Mouse (Mus musculus) liver, embryonic 14.5 days (tissue): ENCODE measurements at regions not wholly inside any gene's neighbourhood (a gene's known extent, or its start where the extent isn't known, plus 50 kb on each side); places are given as distances from the start of the nearest gene placed in this dataset.

Experiments
- ATAC-seq: fragments of 200-750 bp; cut with Nextera tagmentation; 2 replicates; pipeline ENCODE4 v1.8.0; 2017; ENCODE audit warnings: moderate number of reproducible peaks, mild to moderate bottlenecking, moderate library complexity; ENCODE audit not compliant: insufficient read depth
- DNase-seq, 3 experiments: peaks; one replicate each; pipeline ENCODE4 v3.0.0-alpha.2; 2012 to 2013; ENCODE audit warnings: low read depth in 3 of 3, low spot score in 3 of 3
- H3K27ac ChIP-seq: fragments of 300-500 bp; sonication (generic); 2 replicates; pipeline ENCODE4 v1.5.1; 2014; ENCODE audit warnings: moderate library complexity, mild to moderate bottlenecking, control low read depth, inconsistent platforms
- H3K27me3 ChIP-seq: fragments of 300-500 bp; sonication (generic); 2 replicates; pipeline ENCODE4 v1.6.1; 2014; ENCODE audit warnings: mild to moderate bottlenecking, low read length, moderate library complexity; ENCODE audit not compliant: control insufficient read depth, insufficient read depth
- H3K36me3 ChIP-seq: fragments of 300-500 bp; sonication (generic); replicated peaks from 2 replicates; pipeline ENCODE4 v1.6.1; 2014; ENCODE audit warnings: low read depth; ENCODE audit not compliant: control insufficient read depth, insufficient read depth
- H3K4me1 ChIP-seq, 2 experiments: fragments of 200-500 bp in 1 of 2; fragments of 300-500 bp in 1 of 2; sonication (generic) in 1 of 2; replicated peaks; 2 replicates each; pipeline ENCODE4 v1.6.1; 2012 to 2014; ENCODE audit warnings: antibody characterized with exemption in 1 of 2, inconsistent platforms in 1 of 2, low read length in 1 of 2; ENCODE audit not compliant: control insufficient read depth in 2 of 2, insufficient read depth in 2 of 2
- H3K4me2 ChIP-seq: fragments of 300-500 bp; sonication (generic); 2 replicates; pipeline ENCODE4 v1.6.1; 2014; ENCODE audit warnings: low read depth, mild to moderate bottlenecking, control low read depth, moderate library complexity
- H3K4me3 ChIP-seq, 2 experiments: fragments of 200-500 bp in 1 of 2; fragments of 300-500 bp in 1 of 2; sonication (generic) in 1 of 2; 2 replicates each; pipeline ENCODE4 v1.5.1; 2012 to 2014; ENCODE audit warnings: low read depth in 2 of 2, low read length in 2 of 2, mild to moderate bottlenecking in 2 of 2, control low read depth in 1 of 2, inconsistent platforms in 1 of 2, moderate library complexity in 1 of 2; ENCODE audit not compliant: insufficient read depth in 1 of 2
- H3K9ac ChIP-seq: fragments of 300-500 bp; sonication (generic); replicated peaks from 2 replicates; pipeline ENCODE4 v1.6.1; 2014; ENCODE audit warnings: mild to moderate bottlenecking, control low read depth, moderate library complexity
- H3K9me3 ChIP-seq: fragments of 300-500 bp; sonication (generic); 2 replicates; pipeline ENCODE4 v1.6.1; 2016; ENCODE audit warnings: low read length, mixed read lengths; ENCODE audit not compliant: control insufficient read depth
- CTCF ChIP-seq: IDR thresholded peaks from 2 replicates; pipeline ENCODE4 v1.5.1; 2016; ENCODE audit warnings: antibody characterized with exemption, low read depth, control low read depth
- EP300 ChIP-seq: IDR thresholded peaks from 2 replicates; pipeline ENCODE4 v1.6.1; 2016; ENCODE audit warnings: antibody characterized with exemption, low read depth
- WGBS: fragments of 180-500 bp; shearing (Covaris S2); extraction: QIAGEN DNeasy Blood & Tissue Kit; methylation state at CpG from one replicate; pipeline ENCODE4 v1.1.7; 2014; ENCODE audit not compliant: insufficient replicate concordance; 5-methylcytosine and 5-hydroxymethylcytosine counted together

GRCm38 (mm10) chr1:185638631-185639030 lies 184.0 kb downstream of the Slc30a10 start:
- no peak for ATAC-seq
- no peaks in the 10 kb centered on the region for H3K4me1 ChIP-seq
- H3K9me3 ChIP-seq, result no peaks in the 10 kb centered on the region
- H3K4me3 ChIP-seq, result no peak overlapping the region
- no peak overlapping the region for H3K27ac ChIP-seq
- no peak overlapping the region for H3K9ac ChIP-seq
- no peak for TF ChIP-seq EP300
- TF ChIP-seq CTCF, result no peak
- no peak overlapping the region for H3K4me2 ChIP-seq
- no peaks in the 10 kb centered on the region for H3K36me3 ChIP-seq
- no peak for DNase-seq
- H3K27me3 ChIP-seq, result no peaks in the 10 kb centered on the region
- 71% methylated on average over 6 of the region's 6 CpGs for WGBS

- Histone ChIP-seq H3K4me3 (no peak overlapping the region), H3K9me3 (no peaks in the 10 kb centered on the region), H3K4me1 (no peaks in the 10 kb centered on the region), H3K27me3 (no peaks in the 10 kb centered on the region), H3K27ac (no peak overlapping the region), H3K36me3 (no peaks in the 10 kb centered on the region), H3K4me2 (no peak overlapping the region), H3K9ac (no peak overlapping the region)
- DNase-seq, result no peak
- TF ChIP-seq CTCF, result no peak
- no peak for TF ChIP-seq EP300
- 62% methylated on average over 1 of the region's 1 CpGs for WGBS
- ATAC-seq, result no peak
Measured at GRCm38 (mm10) chr1:185639486-185639885, 184.8 kb downstream of the Slc30a10 start.

- no peaks in the 10 kb centered on the region for H3K36me3 ChIP-seq
- no peaks in the 10 kb centered on the region for H3K4me1 ChIP-seq
- H3K27ac ChIP-seq, result no peak overlapping the region
- TF ChIP-seq CTCF (no peak), EP300 (no peak)
- WGBS, result 60% methylated on average over 7 of the region's 7 CpGs
- ATAC-seq (no peak), DNase-seq (no peak)
- H3K9ac ChIP-seq, result no peak overlapping the region
- no peak overlapping the region for H3K4me2 ChIP-seq
- H3K27me3 ChIP-seq, result no peaks in the 10 kb centered on the region
- H3K9me3 ChIP-seq, result no peaks in the 10 kb centered on the region
- no peak overlapping the region for H3K4me3 ChIP-seq
Measured at GRCm38 (mm10) chr1:185644026-185644425, 189.4 kb downstream of the Slc30a10 start.

GRCm38 (mm10) chr1:185648128-185648527 lies 193.5 kb downstream of the Slc30a10 start:
- no peaks in the 10 kb centered on the region for H3K9me3 ChIP-seq
- 62% methylated on average over 6 of the region's 6 CpGs for WGBS
- ATAC-seq (no peak), DNase-seq (no peak)
- no peak overlapping the region for H3K4me2 ChIP-seq
- no peak overlapping the region for H3K27ac ChIP-seq
- H3K36me3 ChIP-seq, result no peaks in the 10 kb centered on the region
- no peaks in the 10 kb centered on the region for H3K27me3 ChIP-seq
- no peaks in the 10 kb centered on the region for H3K4me1 ChIP-seq
- TF ChIP-seq CTCF (no peak), EP300 (no peak)
- no peak overlapping the region for H3K4me3 ChIP-seq
- H3K9ac ChIP-seq, result no peak overlapping the region

GRCm38 (mm10) chr1:185648926-185649325 lies 194.3 kb downstream of the Slc30a10 start:
- Histone ChIP-seq H3K4me3 (no peak overlapping the region), H3K4me1 (no peaks in the 10 kb centered on the region), H3K36me3 (no peaks in the 10 kb centered on the region), H3K27ac (no peak overlapping the region), H3K9ac (no peak overlapping the region), H3K27me3 (no peaks in the 10 kb centered on the region), H3K4me2 (no peak overlapping the region), H3K9me3 (no peaks in the 10 kb centered on the region)
- ATAC-seq (no peak), DNase-seq (no peak)
- TF ChIP-seq EP300 (no peak), CTCF (no peak)
- 63% methylated on average over 4 of the region's 4 CpGs for WGBS

- DNase-seq (no peak), ATAC-seq (no peak)
- H3K4me3 ChIP-seq, result no peak overlapping the region
- no peaks in the 10 kb centered on the region for H3K27me3 ChIP-seq
- H3K27ac ChIP-seq, result no peak overlapping the region
- no peak for TF ChIP-seq EP300
- no peak for TF ChIP-seq CTCF
- H3K9me3 ChIP-seq, result no peaks in the 10 kb centered on the region
- 35% methylated on average over 2 of the region's 2 CpGs for WGBS
- H3K4me1 ChIP-seq, result no peaks in the 10 kb centered on the region
- H3K9ac ChIP-seq, result no peak overlapping the region
- H3K36me3 ChIP-seq, result no peaks in the 10 kb centered on the region
- H3K4me2 ChIP-seq, result no peak overlapping the region
Measured at GRCm38 (mm10) chr1:185650926-185651325, 196.3 kb downstream of the Slc30a10 start.
